Mouse (Mus musculus) hindbrain, embryonic 11.5 days (tissue): ENCODE data around the gene Tmem212. TPM values are rescaled to one million over a fixed set of nuclear protein-coding genes. Genes with fewer than 3 reads are reported as not detected.

Experiments
- ATAC-seq: fragments of 200-750 bp; cut with Nextera tagmentation; 2 replicates; pipeline ENCODE4 v1.8.0; 2017; ENCODE audit warnings: mild to moderate bottlenecking, moderate TSS enrichment, moderate library complexity; ENCODE audit not compliant: low FRiP score
- DNase-seq: peaks from one replicate; pipeline ENCODE4 v3.0.0-alpha.2; 2015; ENCODE audit warnings: low spot score
- H3K27ac ChIP-seq: fragments of 300-500 bp; sonication (generic); 2 replicates; pipeline ENCODE4 v1.5.1; 2014; ENCODE audit warnings: mild to moderate bottlenecking, low read depth, low read length
- H3K27me3 ChIP-seq: fragments of 300-500 bp; sonication (generic); 2 replicates; pipeline ENCODE4 v1.6.1; 2014; ENCODE audit warnings: mild to moderate bottlenecking, low read length, moderate library complexity, mixed read lengths; ENCODE audit not compliant: control insufficient read depth, insufficient read depth
- H3K36me3 ChIP-seq: fragments of 300-500 bp; sonication (generic); 2 replicates; pipeline ENCODE4 v1.6.1; 2014; ENCODE audit warnings: mild to moderate bottlenecking, low read length, moderate library complexity, mixed read lengths; ENCODE audit not compliant: control insufficient read depth, insufficient read depth
- H3K4me1 ChIP-seq: fragments of 300-500 bp; sonication (generic); replicated peaks from 2 replicates; pipeline ENCODE4 v1.6.1; 2014; ENCODE audit warnings: low read length, mixed read lengths; ENCODE audit not compliant: control insufficient read depth, insufficient read depth
- H3K4me2 ChIP-seq: fragments of 300-500 bp; sonication (generic); replicated peaks from 2 replicates; pipeline ENCODE4 v1.6.1; 2014; ENCODE audit warnings: mild to moderate bottlenecking, low read depth, low read length
- H3K4me3 ChIP-seq: fragments of 300-500 bp; sonication (generic); 2 replicates; pipeline ENCODE4 v1.5.1; 2014; ENCODE audit warnings: low read depth, low read length
- H3K9ac ChIP-seq: fragments of 300-500 bp; sonication (generic); 2 replicates; pipeline ENCODE4 v1.6.1; 2014; ENCODE audit warnings: low read depth, low read length
- H3K9me3 ChIP-seq: fragments of 300-500 bp; sonication (generic); 2 replicates; pipeline ENCODE4 v1.6.1; 2016; ENCODE audit warnings: low read length; ENCODE audit not compliant: control insufficient read depth
- whole genome bisulfite sequencing: fragments of 180-500 bp; shearing (Covaris S2); extraction: QIAGEN DNeasy Blood & Tissue Kit; methylation state at CpG from one replicate; pipeline ENCODE4 v1.1.7; 2014; 5-methylcytosine and 5-hydroxymethylcytosine counted together
- polyA plus RNA-seq: library from polyadenylated mRNA; unstranded; fragments of >200 nt; fragmentation: Nextera tagmentation; extraction: Ambion mirVana; gene quantifications from 2 replicates; pipeline ENCODE4 v1.2.1, GENCODE M21; 2014

Gene Tmem212
- polyA plus RNA-seq, 1 experiment from 2014 or later = not detected

DNA sequence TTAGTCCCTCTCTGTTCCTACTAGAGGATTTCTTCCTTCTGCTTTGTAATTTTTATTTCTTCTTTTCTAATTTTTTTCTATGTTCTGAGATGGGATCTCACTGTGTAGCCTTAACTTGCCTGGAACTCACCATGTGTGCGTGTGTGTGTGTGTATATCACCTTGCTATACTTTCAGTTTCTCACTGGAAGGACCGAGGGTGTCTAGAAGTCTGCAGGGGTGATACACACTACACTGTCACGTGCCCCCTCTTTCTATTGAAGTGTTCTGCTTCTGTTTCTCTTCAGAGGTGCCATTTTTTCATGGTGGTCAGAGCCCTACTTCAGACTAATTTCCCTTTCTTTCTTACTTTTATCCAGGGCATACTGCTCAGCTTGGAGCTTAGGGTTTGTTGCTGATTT, 56.4 kb downstream of the Tmem212 start:
- no peaks in the 10 kb centered on the region for H3K27me3 ChIP-seq
- H3K9me3 ChIP-seq = no peaks in the 10 kb centered on the region
- no peak for DNase-seq
- no peak overlapping the region for H3K9ac ChIP-seq
- no peaks in the 10 kb centered on the region for H3K4me1 ChIP-seq
- 86% methylated on average over 3 of the region's 3 CpGs for WGBS
- H3K27ac ChIP-seq = no peak overlapping the region
- no peak overlapping the region for H3K4me3 ChIP-seq
- H3K36me3 ChIP-seq = no peaks in the 10 kb centered on the region
- ATAC-seq = no peak
- no peak overlapping the region for H3K4me2 ChIP-seq

DNA sequence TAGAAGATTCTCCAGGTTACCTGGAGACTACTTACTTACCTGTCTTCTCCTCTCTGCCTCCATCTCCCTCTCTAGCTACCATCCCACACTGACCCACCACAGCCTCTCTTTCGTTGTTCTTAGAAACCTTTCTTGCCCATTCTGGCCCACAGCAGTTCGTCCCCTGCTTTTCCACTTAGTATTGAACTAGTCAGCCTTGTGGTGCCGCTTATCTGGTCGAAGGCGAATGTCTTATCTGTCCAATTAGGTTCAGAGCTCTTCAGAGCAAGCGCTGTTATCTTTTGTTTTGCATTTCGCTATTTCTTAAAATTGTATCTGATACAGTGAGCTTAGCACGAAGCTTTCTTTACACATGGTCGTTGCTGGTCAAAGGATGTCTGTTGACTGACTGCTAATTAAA, 56.9 kb downstream of the Tmem212 start:
- no peak for ATAC-seq
- H3K9ac ChIP-seq = no peak overlapping the region
- H3K27ac ChIP-seq = no peak overlapping the region
- H3K4me1 ChIP-seq = no peaks in the 10 kb centered on the region
- H3K27me3 ChIP-seq = no peaks in the 10 kb centered on the region
- H3K4me3 ChIP-seq = no peak overlapping the region
- WGBS = 91% methylated on average over 9 of the region's 9 CpGs
- H3K4me2 ChIP-seq = no peak overlapping the region
- H3K36me3 ChIP-seq = no peaks in the 10 kb centered on the region
- no peak for DNase-seq
- H3K9me3 ChIP-seq = no peaks in the 10 kb centered on the region

DNA sequence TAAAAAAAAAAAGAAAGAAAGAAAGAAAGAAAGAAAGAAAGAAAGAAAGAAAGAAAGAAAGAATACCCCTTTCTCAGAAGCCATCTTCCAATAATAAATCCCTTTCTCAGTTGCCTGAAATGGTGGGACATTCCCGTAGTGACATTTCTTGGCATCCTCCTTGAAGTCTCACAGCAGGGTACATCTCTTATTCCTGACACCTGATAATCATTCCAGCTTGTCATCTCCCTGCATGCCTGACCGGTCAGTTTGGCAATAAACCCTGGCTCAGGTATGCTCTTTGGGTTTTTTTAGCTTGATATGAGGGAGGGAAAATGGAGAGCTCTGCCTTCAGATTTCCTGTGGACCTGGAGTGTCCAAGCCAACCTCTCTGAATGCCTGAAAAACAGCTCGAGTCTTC, 59.9 kb downstream of the Tmem212 start:
- no peaks in the 10 kb centered on the region for H3K36me3 ChIP-seq
- no peak overlapping the region for H3K4me3 ChIP-seq
- no peak overlapping the region for H3K27ac ChIP-seq
- no peaks in the 10 kb centered on the region for H3K27me3 ChIP-seq
- WGBS = 79% methylated on average over 3 of the region's 3 CpGs
- no peak overlapping the region for H3K4me2 ChIP-seq
- no peaks in the 10 kb centered on the region for H3K9me3 ChIP-seq
- no peak overlapping the region for H3K9ac ChIP-seq
- no peak for DNase-seq
- H3K4me1 ChIP-seq = no peaks in the 10 kb centered on the region
- no peak for ATAC-seq

DNA sequence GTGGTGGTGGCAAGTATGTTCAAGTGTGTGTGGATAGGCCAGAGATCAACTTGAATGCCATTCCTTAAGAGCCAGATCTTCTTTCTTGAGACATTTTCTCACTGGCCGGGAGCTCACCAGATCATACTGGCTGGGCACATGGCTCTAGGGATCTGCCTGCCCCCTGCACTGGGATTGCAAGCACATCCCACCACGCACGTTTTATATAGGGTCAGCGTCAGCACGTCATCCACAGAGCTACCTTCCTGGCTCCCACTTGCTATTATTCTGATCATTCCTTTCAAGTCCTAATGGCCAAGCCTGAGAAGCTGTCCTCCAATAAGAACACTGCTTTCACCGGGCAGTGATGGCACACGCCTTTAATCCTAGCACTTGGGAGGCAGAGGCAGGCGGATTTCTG, 60.4 kb downstream of the Tmem212 start:
- no peaks in the 10 kb centered on the region for H3K9me3 ChIP-seq
- no peak overlapping the region for H3K4me3 ChIP-seq
- no peak overlapping the region for H3K27ac ChIP-seq
- H3K36me3 ChIP-seq = no peaks in the 10 kb centered on the region
- DNase-seq = no peak
- no peak overlapping the region for H3K4me2 ChIP-seq
- no peak overlapping the region for H3K9ac ChIP-seq
- H3K4me1 ChIP-seq = no peaks in the 10 kb centered on the region
- H3K27me3 ChIP-seq = no peaks in the 10 kb centered on the region
- ATAC-seq = no peak
- WGBS = 94% methylated on average over 8 of the region's 8 CpGs

DNA sequence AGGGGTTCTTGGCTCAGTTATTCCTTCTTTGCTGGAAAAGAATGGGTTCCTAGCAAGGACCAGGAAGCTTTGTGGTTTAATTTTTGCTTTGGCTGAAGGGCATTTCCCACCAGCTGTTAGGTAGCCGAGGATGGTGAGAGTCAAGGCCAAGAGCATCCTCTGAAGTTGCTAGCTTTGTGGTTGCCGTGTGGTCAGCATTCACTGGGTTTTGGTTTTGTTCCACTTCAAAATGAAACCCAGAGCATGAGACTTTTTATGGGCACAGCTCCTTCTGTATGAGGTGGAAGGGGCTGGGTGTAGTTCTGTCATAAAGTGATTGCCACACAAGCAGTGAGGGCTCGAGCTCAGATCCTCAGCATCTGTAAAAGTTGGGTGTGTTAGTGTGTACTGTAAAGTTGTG, 67.4 kb downstream of the Tmem212 start:
- no peaks in the 10 kb centered on the region for H3K4me1 ChIP-seq
- no peak for DNase-seq
- no peaks in the 10 kb centered on the region for H3K27me3 ChIP-seq
- no peak overlapping the region for H3K9ac ChIP-seq
- no peak for ATAC-seq
- H3K9me3 ChIP-seq = no peaks in the 10 kb centered on the region
- no peak overlapping the region for H3K4me3 ChIP-seq
- no peaks in the 10 kb centered on the region for H3K36me3 ChIP-seq
- H3K4me2 ChIP-seq = no peak overlapping the region
- WGBS = 86% methylated on average over 3 of the region's 3 CpGs
- no peak overlapping the region for H3K27ac ChIP-seq

DNA sequence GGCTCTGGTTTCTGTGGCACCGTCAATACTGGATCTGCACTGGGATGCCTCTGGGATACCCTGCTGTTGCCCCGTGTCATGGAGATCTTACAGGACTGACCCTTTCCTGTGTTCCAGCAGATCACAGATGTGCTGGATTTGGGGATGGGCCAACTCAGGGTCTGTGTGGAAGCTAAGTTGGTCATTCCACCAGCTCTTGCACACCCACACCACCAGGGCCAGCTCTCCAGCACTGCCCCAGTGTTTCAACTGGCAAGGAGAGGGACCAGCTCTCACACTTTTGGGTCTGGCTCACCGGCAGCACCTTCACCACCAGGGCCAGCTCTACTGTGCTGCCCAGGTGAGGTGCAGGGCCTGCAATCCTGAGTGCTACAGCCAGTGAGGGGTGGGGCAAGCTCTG, 68.9 kb downstream of the Tmem212 start:
- Histone ChIP-seq H3K4me2 (no peak overlapping the region), H3K36me3 (no peaks in the 10 kb centered on the region), H3K9ac (no peak overlapping the region), H3K27ac (no peak overlapping the region), H3K4me3 (no peak overlapping the region), H3K27me3 (no peaks in the 10 kb centered on the region), H3K9me3 (no peaks in the 10 kb centered on the region), H3K4me1 (no peaks in the 10 kb centered on the region)
- DNase-seq (no peak), ATAC-seq (no peak)
- 93% methylated on average over 3 of the region's 3 CpGs for WGBS

DNA sequence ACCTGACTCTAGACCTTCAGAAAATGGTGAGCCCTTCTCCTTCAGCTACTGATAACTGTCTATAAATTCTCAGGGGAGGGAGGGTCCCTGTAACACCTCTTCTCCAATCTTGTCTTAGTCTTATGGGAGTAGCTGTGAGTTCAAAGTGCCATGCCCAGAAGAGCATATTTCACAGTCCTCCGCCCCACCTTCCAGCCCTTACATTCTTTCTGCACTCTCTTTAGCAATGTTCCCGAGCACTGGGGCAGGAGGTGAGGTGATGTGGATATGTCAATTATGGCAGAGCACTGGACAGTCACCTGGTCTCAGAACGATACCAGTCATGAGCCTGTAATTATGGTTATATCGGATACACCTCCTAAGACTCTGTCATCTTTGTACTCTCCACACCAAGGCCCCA, 70.2 kb downstream of the Tmem212 start:
- no peak overlapping the region for H3K4me2 ChIP-seq
- H3K4me1 ChIP-seq = no peaks in the 10 kb centered on the region
- DNase-seq = no peak
- no peak overlapping the region for H3K4me3 ChIP-seq
- no peaks in the 10 kb centered on the region for H3K27me3 ChIP-seq
- no peak for ATAC-seq
- H3K9ac ChIP-seq = no peak overlapping the region
- 84% methylated on average over 4 of the region's 4 CpGs for WGBS
- H3K36me3 ChIP-seq = no peaks in the 10 kb centered on the region
- no peaks in the 10 kb centered on the region for H3K9me3 ChIP-seq
- H3K27ac ChIP-seq = no peak overlapping the region

Other genes starting within 250 kb of the Tmem212 start
- 11.4 and 12.8 TPM in 2 replicates for gene Fndc3b, start 185.1 kb downstream of the Tmem212 start, polyA plus RNA-seq
- 3.9 and 4.5 TPM in 2 replicates for gene Pld1, start 42.3 kb upstream of the Tmem212 start, polyA plus RNA-seq